ENCODE assay signal across 8 mouse cellular contexts in genomic region chr16:45810829-45811326, GRCm38 (mm10).
A peak's percentile ranks its signal among the peaks of the same experiment; 100 is the strongest.
DNase-seq lines count a peak whose midpoint lies in the region; ATAC-seq and TF ChIP-seq lines count a peak whose summit lies in the region.
"Had no signal": no experiment of that assay in that cellular context is flagged by ENCODE, and none has a peak within 500 bp of the region (broad histone marks: within the 10 kb centered on the region; RNA-seq: fewer than 3 reads in every experiment).

No protein-coding gene starts in this region.

- peaks cover 18% of the 10 kb centered on the region for H3K4me1 ChIP-seq in lung, embryonic 15.5 days
- peaks cover 14% of the 10 kb centered on the region for H3K4me1 ChIP-seq in lung, adult 2 months (ENCODE audit: control insufficient read depth, insufficient read depth, low read length)
- peaks cover 14% of the 10 kb centered on the region for H3K4me1 ChIP-seq in stomach, embryonic 16.5 days (ENCODE audit: control insufficient read depth, insufficient read depth, low read length)

- H3K36me3 ChIP-seq in lung, embryonic 15.5 days = peaks cover 26% of the 10 kb centered on the region
- H3K36me3 ChIP-seq in stomach, embryonic 16.5 days (ENCODE audit: control insufficient read depth, insufficient read depth, low read length) = peaks cover 8% of the 10 kb centered on the region; the same call in 1 of the 2 replicates

- no peak for TF ChIP-seq CTCF in lung, adult 2 months (IDR thresholded peaks at IDR 0.05; ENCODE audit: insufficient read depth, low read length)

- no peak for TF ChIP-seq POLR2A in lung, adult 2 months (IDR thresholded peaks at IDR 0.05; ENCODE audit: borderline replicate concordance, extremely low read depth, low read depth, low read length)

- DNase-seq in lung, adult 2 months = no peak
- peak; percentile 15 to 26 for DNase-seq in frontal cortex, postnatal 25 days (ENCODE audit: low spot score in 2 of 2)
- peak; percentile 38 to 51 for DNase-seq in left cerebral cortex, postnatal 14 days (ENCODE audit: low spot score in 2 of 2)
- no peak for DNase-seq in adrenal gland, adult 8-10 months
- no peak for DNase-seq in layer of hippocampus, adult 11-12 months (ENCODE audit: low spot score)
- DNase-seq: gastrocnemius, postnatal 25 days had no signal

- 32% methylated on average over 6 of the region's 6 CpGs for WGBS in lung, embryonic 15.5 days
- 19% methylated on average over 6 of the region's 6 CpGs for WGBS in lung, adult 2 months
- 62% methylated on average over 6 of the region's 6 CpGs for WGBS in stomach, embryonic 16.5 days

- no peaks in the 10 kb centered on the region for H3K27me3 ChIP-seq in lung, embryonic 15.5 days
- no peaks in the 10 kb centered on the region for H3K27me3 ChIP-seq in stomach, embryonic 16.5 days (ENCODE audit: control insufficient read depth, insufficient read depth, low read length)

- ATAC-seq in lung, embryonic 15.5 days (ENCODE audit: borderline replicate concordance, extremely low read depth, low FRiP score, low TSS enrichment) = peak; percentile 84; the same call in 1 of the 2 replicates
- peak; percentile 29; the same call in 1 of the 2 replicates for ATAC-seq in stomach, embryonic 16.5 days (ENCODE audit: insufficient read depth, low FRiP score)

- intact Hi-C loops in left cerebral cortex, postnatal 14 days (cut with DNase I) = loop anchor here (10.0 kb wide), 1 partner anchor 126 kb away; no protein-coding TSS in a partner anchor

- H3K27ac ChIP-seq in lung, embryonic 15.5 days = peak overlapping the region; percentile 81
- peak overlapping the region; percentile 48 for H3K27ac ChIP-seq in stomach, embryonic 16.5 days (ENCODE audit: low read length)

- no peak overlapping the region for H3K9ac ChIP-seq in lung, embryonic 15.5 days
- no peak overlapping the region for H3K9ac ChIP-seq in stomach, embryonic 16.5 days (ENCODE audit: low read length)

- H3K4me3 ChIP-seq in lung, embryonic 15.5 days = no peak overlapping the region
- no peak overlapping the region for H3K4me3 ChIP-seq in lung, adult 2 months (replicated peaks; ENCODE audit: extremely low read depth, low read depth, low read length)
- no peak overlapping the region for H3K4me3 ChIP-seq in stomach, embryonic 16.5 days (replicated peaks; ENCODE audit: low read length)

- no peaks in the 10 kb centered on the region for H3K9me3 ChIP-seq in lung, embryonic 15.5 days
- no peaks in the 10 kb centered on the region for H3K9me3 ChIP-seq in stomach, embryonic 16.5 days (replicated peaks; ENCODE audit: control insufficient read depth, low read length)

- no peak overlapping the region for H3K4me2 ChIP-seq in lung, embryonic 15.5 days
- H3K4me2 ChIP-seq in stomach, embryonic 16.5 days (ENCODE audit: low read depth, low read length) = no peak overlapping the region

Comparison
In these comparisons a context has a peak if more than half of its experiments do, and no peak if none do; other contexts are left out.
1. DNase-seq: peak in frontal cortex, postnatal 25 days (2 of 2) and left cerebral cortex, postnatal 14 days (2 of 2); none in lung, adult 2 months (single experiment), adrenal gland, adult 8-10 months (single experiment) and layer of hippocampus, adult 11-12 months (single experiment).